Mouse (Mus musculus): ENCODE results near the gene Dennd6a. TPM values are rescaled to one million over a fixed set of nuclear protein-coding genes. Genes with fewer than 3 reads are reported as not detected.

Gene Dennd6a
- polyA plus RNA-seq, 1 experiment from 2014 or later, result 26.9 TPM

GRCm38 (mm10) chr14:26542136-26542535 is 31.5 kb upstream of the Dennd6a start:
- no peak for ATAC-seq

GRCm38 (mm10) chr14:26547516-26548488 is 25.9 kb upstream of the Dennd6a start:
- 81% methylated on average over 10 of the region's 10 CpGs for WGBS
- no peaks in the 10 kb centered on the region for H3K27me3 ChIP-seq
- no peak overlapping the region for H3K4me2 ChIP-seq
- ATAC-seq, result no peak
- H3K4me1 ChIP-seq, result no peaks in the 10 kb centered on the region
- H3K9me3 ChIP-seq (replicated peaks), result no peaks in the 10 kb centered on the region
- no peak overlapping the region for H3K4me3 ChIP-seq
- H3K36me3 ChIP-seq (ENCODE audit: poor library complexity, severe bottlenecking), result no peaks in the 10 kb centered on the region
- no peak overlapping the region for H3K27ac ChIP-seq
- no peak overlapping the region for H3K9ac ChIP-seq

More at GRCm38 (mm10) chr14:26542136-26542535, 31.5 kb upstream of the Dennd6a start:
- Histone ChIP-seq H3K27me3 (no peaks in the 10 kb centered on the region), H3K9me3 (replicated peaks) (no peaks in the 10 kb centered on the region), H3K9ac (no peak overlapping the region), H3K4me1 (no peaks in the 10 kb centered on the region), H3K4me2 (no peak overlapping the region), H3K4me3 (no peak overlapping the region), H3K27ac (no peak overlapping the region), H3K36me3 (ENCODE audit: poor library complexity, severe bottlenecking) (no peaks in the 10 kb centered on the region)
- WGBS, result 91% methylated on average over 1 of the region's 1 CpGs

GRCm38 (mm10) chr14:26550712-26551111 is 22.9 kb upstream of the Dennd6a start:
- 96% methylated on average over 8 of the region's 8 CpGs for WGBS
- Histone ChIP-seq H3K9me3 (replicated peaks) (no peaks in the 10 kb centered on the region), H3K36me3 (ENCODE audit: poor library complexity, severe bottlenecking) (no peaks in the 10 kb centered on the region), H3K4me1 (no peaks in the 10 kb centered on the region), H3K27ac (no peak overlapping the region), H3K27me3 (no peaks in the 10 kb centered on the region), H3K4me3 (no peak overlapping the region), H3K4me2 (no peak overlapping the region), H3K9ac (no peak overlapping the region)
- no peak for ATAC-seq

- 84% methylated on average over 2 of the region's 2 CpGs for WGBS
- no peaks in the 10 kb centered on the region for H3K9me3 ChIP-seq (replicated peaks)
- no peak overlapping the region for H3K9ac ChIP-seq
- no peak overlapping the region for H3K27ac ChIP-seq
- no peak for ATAC-seq
- H3K36me3 ChIP-seq (ENCODE audit: poor library complexity, severe bottlenecking), result no peaks in the 10 kb centered on the region
- no peak overlapping the region for H3K4me2 ChIP-seq
- no peaks in the 10 kb centered on the region for H3K27me3 ChIP-seq
- no peaks in the 10 kb centered on the region for H3K4me1 ChIP-seq
- no peak overlapping the region for H3K4me3 ChIP-seq
These were observed 21.2 kb upstream of the Dennd6a start for GRCm38 (mm10) chr14:26552441-26552840.

- no peak overlapping the region for H3K4me3 ChIP-seq
- H3K9ac ChIP-seq, result no peak overlapping the region
- 82% methylated on average over 3 of the region's 3 CpGs for WGBS
- no peaks in the 10 kb centered on the region for H3K36me3 ChIP-seq (ENCODE audit: poor library complexity, severe bottlenecking)
- no peak for ATAC-seq
- no peaks in the 10 kb centered on the region for H3K27me3 ChIP-seq
- no peak overlapping the region for H3K4me2 ChIP-seq
- H3K4me1 ChIP-seq, result no peaks in the 10 kb centered on the region
- no peaks in the 10 kb centered on the region for H3K9me3 ChIP-seq (replicated peaks)
- H3K27ac ChIP-seq, result no peak overlapping the region
These were observed 20.8 kb upstream of the Dennd6a start for GRCm38 (mm10) chr14:26552853-26553252.

GRCm38 (mm10) chr14:26557581-26557980 is 16.1 kb upstream of the Dennd6a start:
- H3K9me3 ChIP-seq (replicated peaks), result no peaks in the 10 kb centered on the region
- H3K4me2 ChIP-seq, result no peak overlapping the region
- no peak overlapping the region for H3K4me3 ChIP-seq
- ATAC-seq, result no peak
- no peaks in the 10 kb centered on the region for H3K4me1 ChIP-seq
- WGBS, result 66% methylated on average over 1 of the region's 1 CpGs
- no peaks in the 10 kb centered on the region for H3K36me3 ChIP-seq (ENCODE audit: poor library complexity, severe bottlenecking)
- no peaks in the 10 kb centered on the region for H3K27me3 ChIP-seq
- no peak overlapping the region for H3K9ac ChIP-seq
- H3K27ac ChIP-seq, result no peak overlapping the region

GRCm38 (mm10) chr14:26558536-26558935 is 15.1 kb upstream of the Dennd6a start:
- no peak for ATAC-seq
- WGBS, result 90% methylated on average over 7 of the region's 7 CpGs

GRCm38 (mm10) chr14:26562247-26562646 is 11.4 kb upstream of the Dennd6a start:
- Histone ChIP-seq H3K4me1 (no peaks in the 10 kb centered on the region), H3K9ac (no peak overlapping the region), H3K27ac (no peak overlapping the region), H3K36me3 (ENCODE audit: poor library complexity, severe bottlenecking) (no peaks in the 10 kb centered on the region), H3K4me3 (no peak overlapping the region), H3K27me3 (no peaks in the 10 kb centered on the region), H3K9me3 (replicated peaks) (no peaks in the 10 kb centered on the region), H3K4me2 (no peak overlapping the region)
- 92% methylated on average over 2 of the region's 2 CpGs for WGBS
- ATAC-seq, result no peak

More at GRCm38 (mm10) chr14:26558536-26558935, 15.1 kb upstream of the Dennd6a start:
- H3K27ac ChIP-seq, result no peak overlapping the region
- H3K4me1 ChIP-seq, result no peaks in the 10 kb centered on the region
- no peaks in the 10 kb centered on the region for H3K36me3 ChIP-seq (ENCODE audit: poor library complexity, severe bottlenecking)
- no peak overlapping the region for H3K4me2 ChIP-seq
- H3K9me3 ChIP-seq (replicated peaks), result no peaks in the 10 kb centered on the region
- no peak overlapping the region for H3K9ac ChIP-seq
- H3K4me3 ChIP-seq, result no peak overlapping the region
- H3K27me3 ChIP-seq, result no peaks in the 10 kb centered on the region

- Histone ChIP-seq H3K9me3 (replicated peaks) (no peaks in the 10 kb centered on the region), H3K4me2 (no peak overlapping the region), H3K27ac (no peak overlapping the region), H3K4me3 (no peak overlapping the region), H3K4me1 (no peaks in the 10 kb centered on the region), H3K36me3 (ENCODE audit: poor library complexity, severe bottlenecking) (no peaks in the 10 kb centered on the region), H3K27me3 (no peaks in the 10 kb centered on the region), H3K9ac (no peak overlapping the region)
- ATAC-seq, result no peak
- WGBS, result 88% methylated on average over 4 of the region's 4 CpGs
These were observed 3.8 kb upstream of the Dennd6a start for GRCm38 (mm10) chr14:26569880-26570279.

GRCm38 (mm10) chr14:26571951-26572675 is 1.5 kb upstream of the Dennd6a start:
- no peak for ATAC-seq
- 58% methylated on average over 4 of the region's 4 CpGs for WGBS
- no peak overlapping the region for H3K4me2 ChIP-seq

GRCm38 (mm10) chr14:26576255-26576780 is 2.7 kb downstream of the Dennd6a start:
- no peaks in the 10 kb centered on the region for H3K36me3 ChIP-seq (ENCODE audit: poor library complexity, severe bottlenecking)
- no peak overlapping the region for H3K4me2 ChIP-seq
- H3K27ac ChIP-seq, result no peak overlapping the region
- no peaks in the 10 kb centered on the region for H3K27me3 ChIP-seq
- H3K4me1 ChIP-seq, result peaks cover 10% of the 10 kb centered on the region; the same call in 1 of the 2 replicates
- H3K4me3 ChIP-seq, result no peak overlapping the region
- no peak for ATAC-seq
- no peaks in the 10 kb centered on the region for H3K9me3 ChIP-seq (replicated peaks)
- WGBS, result 67% methylated on average over 3 of the region's 3 CpGs
- H3K9ac ChIP-seq, result no peak overlapping the region

More at GRCm38 (mm10) chr14:26571951-26572675, 1.5 kb upstream of the Dennd6a start:
- no peak overlapping the region for H3K27ac ChIP-seq
- no peak overlapping the region for H3K4me3 ChIP-seq
- H3K27me3 ChIP-seq, result no peaks in the 10 kb centered on the region
- H3K36me3 ChIP-seq (ENCODE audit: poor library complexity, severe bottlenecking), result no peaks in the 10 kb centered on the region
- H3K4me1 ChIP-seq, result no peaks in the 10 kb centered on the region
- H3K9ac ChIP-seq, result no peak overlapping the region
- no peaks in the 10 kb centered on the region for H3K9me3 ChIP-seq (replicated peaks)

GRCm38 (mm10) chr14:26578791-26579191 is 5.1 kb downstream of the Dennd6a start:
- H3K4me3 ChIP-seq, result no peak overlapping the region; the same call in 1 of the 2 replicates
- H3K9me3 ChIP-seq (replicated peaks), result no peaks in the 10 kb centered on the region
- WGBS, result 82% methylated on average over 6 of the region's 6 CpGs
- H3K27me3 ChIP-seq, result no peaks in the 10 kb centered on the region
- H3K4me2 ChIP-seq, result peak overlapping the region; percentile 85; the same call in 1 of the 2 replicates
- peaks cover 7% of the 10 kb centered on the region; the same call in 1 of the 2 replicates for H3K36me3 ChIP-seq (ENCODE audit: poor library complexity, severe bottlenecking)
- peaks cover 17% of the 10 kb centered on the region; the same call in 1 of the 2 replicates for H3K4me1 ChIP-seq
- H3K27ac ChIP-seq, result no peak overlapping the region
- peak; percentile 40; the same call in 1 of the 2 replicates for ATAC-seq
- no peak overlapping the region for H3K9ac ChIP-seq
